Mouse (Mus musculus) cerebellum, adult 2 months (tissue): Measurements from ENCODE around the gene Myo3b. TPM values are rescaled to one million over a fixed set of nuclear protein-coding genes. Genes with fewer than 3 reads are reported as not detected.

Experiments
- DNase-seq, 2 experiments: peaks; one replicate each; pipeline ENCODE4 v3.0.0; 2021
- H3K27ac ChIP-seq: fragments of 200-500 bp; 2 replicates; pipeline ENCODE4 v1.5.1; 2012; ENCODE audit warnings: low read length, control low read depth, inconsistent platforms; ENCODE audit not compliant: insufficient read depth
- H3K27me3 ChIP-seq: fragments of 200-500 bp; 2 replicates; pipeline ENCODE4 v1.6.1; 2012; ENCODE audit warnings: inconsistent platforms, mild to moderate bottlenecking, low read length, moderate library complexity; ENCODE audit not compliant: control insufficient read depth, insufficient read depth
- H3K4me1 ChIP-seq: fragments of 200-500 bp; 2 replicates; pipeline ENCODE4 v1.6.1; 2011; ENCODE audit warnings: low read length; ENCODE audit not compliant: control insufficient read depth, insufficient read depth
- H3K4me3 ChIP-seq: fragments of 200-500 bp; replicated peaks from 2 replicates; pipeline ENCODE3; 2011; ENCODE audit warnings: mild to moderate bottlenecking, low read depth, low read length, control low read depth; ENCODE audit not compliant: insufficient read depth
- CTCF ChIP-seq: fragments of 200-500 bp; IDR thresholded peaks from 2 replicates; pipeline ENCODE4 v1.5.1; 2011; ENCODE audit warnings: low read depth, mild to moderate bottlenecking, control low read depth, low read length, moderate library complexity, borderline replicate concordance; ENCODE audit not compliant: insufficient read depth
- POLR2A ChIP-seq: fragments of 200-500 bp; IDR thresholded peaks from 2 replicates; pipeline ENCODE4 v1.6.1; 2011; ENCODE audit warnings: low read length, control low read depth, borderline replicate concordance; ENCODE audit not compliant: insufficient read depth
- WGBS: fragments of 180-500 bp; shearing (Covaris S2); methylation state at CpG from one replicate; pipeline ENCODE4 v1.1.7; 2018; 5-methylcytosine and 5-hydroxymethylcytosine counted together
- polyA plus RNA-seq: library from polyadenylated mRNA; depleted of rRNA; stranded (reverse); fragments of >200 nt; gene quantifications from 2 replicates; pipeline ENCODE4 v1.2.3, GENCODE M21; 2012

Myo3b gene
- polyA plus RNA-seq, 1 experiment: 0.08 TPM

DNA sequence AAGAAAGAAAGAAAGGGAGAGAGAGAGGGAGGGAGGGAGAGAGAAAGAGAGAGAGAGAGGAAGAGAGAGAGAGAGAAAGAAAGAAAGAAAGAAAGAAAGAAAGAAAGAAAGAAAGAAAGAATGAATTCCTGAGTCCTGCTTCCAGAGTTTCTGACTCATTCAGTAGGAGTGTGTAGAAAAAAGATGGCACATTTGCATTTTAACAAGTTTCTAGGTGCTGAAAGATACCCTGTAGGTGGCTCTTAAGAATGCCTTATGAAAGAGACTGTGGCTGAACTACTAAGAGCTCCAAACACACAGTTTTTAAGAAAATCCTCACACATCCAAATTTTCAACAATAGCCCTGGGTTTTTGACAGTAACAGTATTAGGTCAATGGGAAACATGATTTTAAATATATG, 264.0 kb downstream of the Myo3b start:
- no peak for DNase-seq
- TF ChIP-seq CTCF (no peak), POLR2A (no peak)

DNA sequence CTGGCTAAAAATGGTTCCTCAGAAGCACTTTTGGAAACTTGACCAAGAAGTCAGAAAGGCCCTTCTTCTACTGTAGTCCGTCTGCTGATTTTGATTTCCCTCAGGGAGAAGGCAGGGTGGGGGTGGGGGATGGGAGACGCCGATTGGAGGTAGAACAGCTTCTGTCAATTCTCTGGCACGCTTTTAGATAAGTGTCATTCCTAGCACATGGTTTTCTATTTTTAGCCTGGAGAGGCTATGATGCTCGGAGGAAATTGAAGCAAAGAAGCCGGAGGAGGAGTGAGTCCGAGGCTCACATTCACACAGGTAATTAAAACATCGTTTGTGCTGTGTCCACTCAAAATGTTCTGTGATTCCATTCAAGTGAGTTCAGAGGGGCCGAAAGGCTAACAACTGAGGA, 276.2 kb downstream of the Myo3b start:
- no peaks in the 10 kb centered on the region; the same call in 1 of the 2 replicates for H3K27me3 ChIP-seq
- no peak for DNase-seq
- no peak overlapping the region for H3K4me3 ChIP-seq
- TF ChIP-seq CTCF (no peak), POLR2A (no peak)
- H3K4me1 ChIP-seq: no peaks in the 10 kb centered on the region
- no peak overlapping the region for H3K27ac ChIP-seq
- 53% methylated on average over 9 of the region's 9 CpGs for WGBS

More for the DNA sequence above, 264.0 kb downstream of the Myo3b start:
- H3K4me1 ChIP-seq: no peaks in the 10 kb centered on the region
- no peaks in the 10 kb centered on the region for H3K27me3 ChIP-seq
- H3K4me3 ChIP-seq: no peak overlapping the region
- no peak overlapping the region for H3K27ac ChIP-seq

DNA sequence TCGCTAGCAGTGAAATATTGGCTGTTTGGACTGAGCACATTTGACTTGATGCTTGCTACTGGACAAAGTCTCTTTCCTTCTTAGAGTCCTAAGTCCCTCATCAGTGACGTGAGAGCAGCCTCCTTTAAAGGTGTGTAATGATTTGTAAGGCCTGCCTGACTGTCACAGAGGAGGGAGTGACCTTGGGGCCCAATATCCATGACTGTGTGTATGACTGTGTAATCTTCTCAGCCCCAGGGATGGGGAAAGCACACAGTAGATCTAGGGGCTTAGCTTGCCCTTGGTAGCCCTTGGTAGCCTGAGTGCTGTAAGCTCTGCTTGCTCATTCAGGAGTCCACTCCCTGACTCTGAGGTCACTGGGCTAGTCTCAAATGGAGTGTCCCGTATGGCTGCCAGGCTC, 276.8 kb downstream of the Myo3b start:
- DNase-seq: no peak
- H3K27ac ChIP-seq: no peak overlapping the region
- no peak overlapping the region for H3K4me3 ChIP-seq
- no peaks in the 10 kb centered on the region for H3K4me1 ChIP-seq
- no peaks in the 10 kb centered on the region; the same call in 1 of the 2 replicates for H3K27me3 ChIP-seq
- no peak for TF ChIP-seq CTCF
- TF ChIP-seq POLR2A: no peak
- WGBS: 85% methylated on average over 3 of the region's 3 CpGs

DNA sequence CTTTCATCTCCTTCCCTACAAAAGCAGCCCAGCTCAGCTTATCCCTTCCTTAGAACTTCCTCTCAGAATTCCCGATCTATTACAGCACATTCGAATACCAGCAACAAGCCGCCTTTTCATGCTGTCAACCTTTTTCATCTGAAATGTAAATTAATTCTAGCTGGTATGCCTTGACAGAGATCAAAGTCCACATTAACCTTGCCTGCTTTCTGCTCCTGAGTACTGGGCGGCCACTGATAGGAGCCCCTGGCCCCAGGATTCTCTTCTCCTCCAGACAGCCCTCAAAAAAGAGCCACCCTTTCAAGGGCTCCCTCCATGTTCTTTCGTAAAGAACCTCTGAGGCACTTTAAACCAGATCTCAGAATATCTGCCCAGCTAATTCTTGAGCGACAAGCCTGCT, 278.9 kb downstream of the Myo3b start:
- Histone ChIP-seq H3K27me3 (no peaks in the 10 kb centered on the region; the same call in 1 of the 2 replicates), H3K27ac (no peak overlapping the region), H3K4me1 (no peaks in the 10 kb centered on the region), H3K4me3 (no peak overlapping the region)
- 76% methylated on average over 6 of the region's 6 CpGs for WGBS
- DNase-seq: no peak
- TF ChIP-seq CTCF (no peak), POLR2A (no peak)

DNA sequence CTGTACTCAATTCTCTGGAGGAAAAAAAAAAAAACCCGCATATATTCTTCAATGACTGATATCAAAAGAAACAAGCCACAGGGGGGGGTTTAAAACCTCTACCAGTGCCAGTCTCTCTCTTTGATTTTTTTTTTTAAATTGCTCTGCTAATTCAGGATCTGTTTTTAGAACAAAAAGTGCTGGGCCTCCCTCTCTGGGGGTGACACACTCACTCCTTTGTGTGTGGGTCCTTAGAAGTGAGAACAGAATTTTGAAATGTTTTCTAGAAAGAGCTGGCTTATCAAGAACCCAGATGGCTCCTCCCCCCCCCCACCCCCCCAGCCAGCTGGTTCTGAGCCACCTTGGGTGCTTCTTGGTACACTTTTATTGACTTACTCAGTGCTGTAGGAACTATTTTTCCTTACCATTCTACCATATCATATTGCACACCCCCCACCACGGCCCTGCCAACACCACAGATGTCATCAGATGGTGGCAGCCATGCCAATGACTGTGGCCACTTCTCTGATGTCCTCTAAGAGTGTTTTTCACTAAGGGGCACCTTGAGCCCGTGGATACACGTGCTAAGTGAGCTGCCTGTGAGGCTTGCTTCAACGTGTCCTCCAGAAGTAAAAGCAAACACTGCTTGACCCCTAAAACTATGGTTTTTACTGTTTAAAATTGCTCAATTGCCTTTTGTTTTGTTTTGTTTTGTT, 280.1 kb downstream of the Myo3b start:
- H3K27ac ChIP-seq: no peak overlapping the region
- H3K4me3 ChIP-seq: no peak overlapping the region
- no peaks in the 10 kb centered on the region; the same call in 1 of the 2 replicates for H3K27me3 ChIP-seq
- DNase-seq: no peak
- TF ChIP-seq POLR2A (no peak), CTCF (no peak)
- 22% methylated on average over 5 of the region's 5 CpGs for WGBS
- no peaks in the 10 kb centered on the region for H3K4me1 ChIP-seq

DNA sequence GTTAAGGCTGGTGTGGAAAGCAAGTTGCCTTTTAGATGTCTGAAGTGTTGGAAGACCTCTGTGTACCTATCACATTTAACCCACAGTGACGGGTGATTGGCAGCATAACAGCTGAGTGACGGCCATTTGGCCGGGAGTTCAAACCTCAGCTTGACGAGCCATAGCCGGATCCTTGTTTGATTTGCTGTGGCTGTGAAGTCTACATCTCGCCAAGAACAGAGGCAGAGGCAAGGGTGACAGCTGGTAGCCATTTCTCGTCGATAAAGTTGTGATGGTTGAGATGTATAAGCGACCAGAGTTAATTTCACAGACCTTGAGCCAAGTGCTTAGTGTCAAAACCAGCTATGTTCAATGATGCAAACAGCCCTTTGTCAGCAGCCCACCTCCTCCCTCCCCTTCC, 283.8 kb downstream of the Myo3b start:
- Histone ChIP-seq H3K27me3 (no peaks in the 10 kb centered on the region; the same call in 1 of the 2 replicates), H3K27ac (no peak overlapping the region), H3K4me1 (no peaks in the 10 kb centered on the region), H3K4me3 (no peak overlapping the region)
- WGBS: 21% methylated on average over 9 of the region's 9 CpGs
- no peak for DNase-seq
- TF ChIP-seq POLR2A (no peak), CTCF (no peak)

DNA sequence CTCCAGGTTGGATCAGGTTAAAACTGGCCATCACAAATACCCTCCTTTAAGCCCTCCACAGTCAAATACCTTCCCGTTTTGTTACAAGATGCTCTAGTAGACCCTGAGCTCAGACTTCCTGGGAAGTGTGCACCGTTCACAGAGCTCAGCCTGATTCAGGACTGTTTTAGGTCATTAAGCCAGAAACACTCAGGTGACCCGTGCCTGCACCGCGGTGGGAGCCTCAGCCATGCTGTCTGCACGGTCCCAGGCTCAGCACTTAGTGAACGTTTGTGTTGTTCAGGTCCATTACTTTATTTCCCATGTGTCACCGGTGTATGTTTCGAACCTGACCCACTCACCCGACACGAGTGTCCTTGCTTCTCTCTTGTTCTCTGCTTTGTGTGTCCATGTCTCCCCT, 288.7 kb downstream of the Myo3b start:
- H3K27me3 ChIP-seq: no peaks in the 10 kb centered on the region; the same call in 1 of the 2 replicates
- DNase-seq: no peak
- H3K4me3 ChIP-seq: no peak overlapping the region
- no peaks in the 10 kb centered on the region for H3K4me1 ChIP-seq
- H3K27ac ChIP-seq: no peak overlapping the region
- no peak for TF ChIP-seq CTCF
- no peak for TF ChIP-seq POLR2A
- 82% methylated on average over 11 of the region's 11 CpGs for WGBS

DNA sequence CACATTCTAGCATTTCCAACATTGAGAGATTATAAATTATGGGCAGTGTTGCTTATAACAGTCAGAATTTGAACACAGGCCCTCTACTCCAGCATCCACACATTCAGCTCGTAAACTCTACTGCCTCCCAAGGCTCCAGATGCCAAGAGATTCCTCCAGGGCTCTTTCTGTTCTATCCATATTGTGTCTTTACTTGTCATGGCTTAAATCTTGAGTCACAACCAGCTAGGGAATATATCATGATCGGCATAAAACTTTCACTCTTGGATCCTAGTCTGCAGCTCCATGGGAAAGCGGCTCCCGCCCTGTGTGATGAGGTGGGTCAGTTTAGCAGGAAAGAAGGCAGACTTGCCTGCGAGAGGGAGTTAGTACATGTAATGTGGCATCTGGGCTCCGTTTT, 294.0 kb downstream of the Myo3b start:
- no peak for TF ChIP-seq CTCF
- no peak for TF ChIP-seq POLR2A
- 88% methylated on average over 6 of the region's 6 CpGs for WGBS
- Histone ChIP-seq H3K4me1 (no peaks in the 10 kb centered on the region; the same call in 1 of the 2 replicates), H3K4me3 (no peak overlapping the region), H3K27me3 (no peaks in the 10 kb centered on the region), H3K27ac (no peak overlapping the region)
- DNase-seq: no peak
